Mouse (Mus musculus): ENCODE results near the gene Rps25. TPM values are rescaled to one million over a fixed set of nuclear protein-coding genes. Genes with fewer than 3 reads are reported as not detected.
"Not testable (repeated sequence)": the region's sequence is repeated elsewhere in the genome, so short reads cannot be mapped to it uniquely, and the experiment has no call there.

The Rps25 gene
- polyA plus RNA-seq (2012; rRNA removed) = 1,336 and 1,393 TPM in 2 replicates

GRCm38 (mm10) chr9:44406906-44407751 lies at the start of gene Rps25, which contains the start of gene Trappc4:
Gene Rps25, plus strand, starts transcription at chr9:44407139.
Gene Trappc4, minus strand, starts transcription at chr9:44407600.
- peak; percentile 85 for DNase-seq (ENCODE audit: low spot score)

- no peak for DNase-seq (ENCODE audit: low spot score)
Measured at GRCm38 (mm10) chr9:44357207-44357606, 49.7 kb upstream of the Rps25 start.

- peak; percentile 89 for DNase-seq (ENCODE audit: low spot score)
Measured at GRCm38 (mm10) chr9:44361190-44361917, 45.6 kb upstream of the Rps25 start, which contains the start of gene Vps11. Gene Vps11, minus strand, starts transcription at chr9:44361670.

- not testable (repeated sequence) for DNase-seq (ENCODE audit: low spot score)
Measured at GRCm38 (mm10) chr9:44361931-44362330, 45.0 kb upstream of the Rps25 start.

GRCm38 (mm10) chr9:44364480-44364879 lies 42.5 kb upstream of the Rps25 start:
- DNase-seq (ENCODE audit: low spot score) = no peak

- no peak for DNase-seq (ENCODE audit: low spot score)
Measured at GRCm38 (mm10) chr9:44373386-44373785, 33.6 kb upstream of the Rps25 start.

- DNase-seq (ENCODE audit: low spot score) = no peak
Measured at GRCm38 (mm10) chr9:44376141-44376540, 30.8 kb upstream of the Rps25 start.

- not testable (repeated sequence) for DNase-seq (ENCODE audit: low spot score)
Measured at GRCm38 (mm10) chr9:44377335-44377734, 29.6 kb upstream of the Rps25 start.

- DNase-seq (ENCODE audit: low spot score) = no peak
Measured at GRCm38 (mm10) chr9:44378153-44378730, 28.7 kb upstream of the Rps25 start.

- peak; percentile 98 for DNase-seq (ENCODE audit: low spot score)
Measured at GRCm38 (mm10) chr9:44379054-44379834, 27.7 kb upstream of the Rps25 start, which contains the start of gene Hyou1. Gene Hyou1, plus strand, starts transcription at chr9:44379490.

- DNase-seq (ENCODE audit: low spot score) = no peak
Measured at GRCm38 (mm10) chr9:44379862-44380261, 27.1 kb upstream of the Rps25 start.

- no peak for DNase-seq (ENCODE audit: low spot score)
Measured at GRCm38 (mm10) chr9:44384596-44384995, 22.3 kb upstream of the Rps25 start.

GRCm38 (mm10) chr9:44387221-44387620 lies 19.7 kb upstream of the Rps25 start:
- DNase-seq (ENCODE audit: low spot score) = no peak

- DNase-seq (ENCODE audit: low spot score) = no peak
Measured at GRCm38 (mm10) chr9:44389273-44389672, 17.7 kb upstream of the Rps25 start.

GRCm38 (mm10) chr9:44391466-44391865 lies 15.5 kb upstream of the Rps25 start:
- no peak for DNase-seq (ENCODE audit: low spot score)

- DNase-seq (ENCODE audit: low spot score) = peak; percentile 81
Measured at GRCm38 (mm10) chr9:44396684-44397411, 10.1 kb upstream of the Rps25 start, which contains the start of gene Slc37a4. Gene Slc37a4, plus strand, starts transcription at chr9:44396852.

- no peak for DNase-seq (ENCODE audit: low spot score)
Measured at GRCm38 (mm10) chr9:44398087-44398486, 8.9 kb upstream of the Rps25 start.

- DNase-seq (ENCODE audit: low spot score) = no peak
Measured at GRCm38 (mm10) chr9:44398551-44398950, 8.4 kb upstream of the Rps25 start.

GRCm38 (mm10) chr9:44399114-44399794 lies 7.7 kb upstream of the Rps25 start:
- DNase-seq (ENCODE audit: low spot score) = no peak

- no peak for DNase-seq (ENCODE audit: low spot score)
Measured at GRCm38 (mm10) chr9:44399795-44400114, 7.2 kb upstream of the Rps25 start.

All from urinary bladder, adult 2 months (tissue).